Mouse (Mus musculus) testis, postnatal 10 days (tissue): ENCODE results near the gene Hist1h3i.
"Not testable (repeated sequence)": the region's sequence is repeated elsewhere in the genome, so short reads cannot be mapped to it uniquely, and the experiment has no call there.

Source experiments
- DNase-seq: peaks from one replicate; pipeline ENCODE4 v3.0.0; 2021; ENCODE audit warnings: low spot score

Gene Hist1h3i

DNA sequence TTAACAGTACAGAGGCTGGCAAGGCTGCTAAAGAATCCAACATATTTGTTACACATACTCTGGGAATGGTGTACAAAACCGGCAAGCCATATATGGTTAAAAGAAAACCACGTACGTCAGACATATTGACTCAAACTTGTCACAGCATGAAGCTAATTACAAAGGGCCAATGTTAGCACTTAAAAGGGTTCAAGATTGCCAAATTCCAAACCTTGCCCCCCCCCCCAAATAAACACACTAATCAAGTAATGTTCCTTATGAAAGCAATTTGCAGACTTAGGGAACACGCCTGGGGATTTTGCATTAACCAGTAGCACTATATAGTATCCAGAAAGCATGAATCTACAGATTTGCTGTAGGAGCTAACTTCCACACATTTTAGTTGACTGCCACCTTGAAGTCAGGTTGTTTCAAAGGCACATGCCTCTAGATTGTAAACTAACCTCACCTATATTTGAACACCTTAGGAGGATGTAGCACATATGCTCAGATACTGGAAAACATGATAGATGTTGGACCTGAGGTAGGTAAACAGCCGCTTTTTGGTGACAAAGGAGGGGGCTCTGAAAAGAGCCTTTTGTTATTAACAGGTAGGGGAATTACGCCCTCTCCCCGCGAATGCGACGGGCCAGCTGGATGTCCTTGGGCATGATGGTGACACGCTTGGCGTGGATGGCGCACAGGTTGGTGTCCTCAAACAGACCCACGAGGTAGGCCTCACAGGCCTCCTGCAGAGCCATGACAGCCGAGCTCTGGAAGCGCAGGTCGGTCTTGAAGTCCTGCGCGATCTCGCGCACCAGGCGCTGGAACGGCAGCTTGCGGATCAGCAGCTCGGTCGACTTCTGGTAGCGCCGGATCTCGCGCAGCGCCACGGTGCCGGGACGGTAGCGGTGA lies 562 bp downstream of the Hist1h3i start:
- DNase-seq = not testable (repeated sequence)

- no peak for DNase-seq
Observed at GRCm38 (mm10) chr13:21781639-21782038, 1.5 kb downstream of the Hist1h3i start.

- no peak for DNase-seq
Observed at GRCm38 (mm10) chr13:21781021-21781555, 2.1 kb downstream of the Hist1h3i start.

DNA sequence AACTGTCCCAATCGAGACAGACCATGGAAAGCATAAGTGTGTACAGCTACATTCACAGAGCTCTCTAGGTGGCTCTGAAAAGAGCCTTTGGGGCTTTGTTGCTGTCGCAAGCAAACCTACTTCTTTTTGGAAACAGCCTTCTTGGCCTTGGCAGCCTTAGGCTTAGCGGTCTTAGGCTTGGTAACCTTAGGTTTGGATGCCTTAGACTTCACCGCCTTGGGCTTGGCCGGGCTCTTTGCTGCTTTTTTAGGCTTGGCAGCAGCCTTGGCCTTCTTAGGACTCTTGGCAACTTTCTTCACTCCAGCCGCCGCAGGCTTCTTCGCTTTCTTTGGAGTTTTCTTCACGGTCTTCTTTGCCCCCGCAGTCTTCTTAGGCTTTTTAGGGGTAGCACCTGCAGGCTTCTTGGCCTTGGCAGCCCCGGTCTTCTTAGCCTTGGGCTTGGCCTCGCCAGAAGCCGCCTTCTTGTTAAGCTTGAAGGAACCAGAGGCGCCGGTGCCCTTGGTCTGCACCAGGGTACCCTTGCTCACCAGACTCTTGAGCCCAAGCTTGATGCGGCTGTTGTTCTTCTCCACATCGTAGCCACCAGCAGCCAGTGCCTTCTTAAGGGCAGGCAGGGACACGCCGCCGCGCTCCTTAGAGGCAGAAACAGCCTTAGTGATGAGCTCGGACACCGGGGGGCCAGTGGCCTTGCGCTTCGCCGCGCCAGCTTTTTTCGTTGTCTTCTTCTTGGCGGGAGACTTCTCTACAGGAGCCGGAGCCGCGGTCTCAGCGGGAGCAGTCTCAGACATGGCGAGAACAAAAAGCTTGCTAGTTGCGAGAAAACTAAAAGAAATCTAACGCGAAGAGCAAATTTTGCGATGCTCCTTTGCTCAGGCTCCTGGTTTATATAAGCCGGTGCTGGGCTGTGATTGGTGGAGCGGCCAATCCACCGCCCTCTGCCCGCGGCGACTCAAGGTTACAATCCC lies 3.1 kb downstream of the Hist1h3i start, which contains the start of gene Hist1h1b:
Gene Hist1h1b (minus strand): TSS at position 859 of the 965 bp plus-strand sequence.
- DNase-seq = peak; percentile 77

DNA sequence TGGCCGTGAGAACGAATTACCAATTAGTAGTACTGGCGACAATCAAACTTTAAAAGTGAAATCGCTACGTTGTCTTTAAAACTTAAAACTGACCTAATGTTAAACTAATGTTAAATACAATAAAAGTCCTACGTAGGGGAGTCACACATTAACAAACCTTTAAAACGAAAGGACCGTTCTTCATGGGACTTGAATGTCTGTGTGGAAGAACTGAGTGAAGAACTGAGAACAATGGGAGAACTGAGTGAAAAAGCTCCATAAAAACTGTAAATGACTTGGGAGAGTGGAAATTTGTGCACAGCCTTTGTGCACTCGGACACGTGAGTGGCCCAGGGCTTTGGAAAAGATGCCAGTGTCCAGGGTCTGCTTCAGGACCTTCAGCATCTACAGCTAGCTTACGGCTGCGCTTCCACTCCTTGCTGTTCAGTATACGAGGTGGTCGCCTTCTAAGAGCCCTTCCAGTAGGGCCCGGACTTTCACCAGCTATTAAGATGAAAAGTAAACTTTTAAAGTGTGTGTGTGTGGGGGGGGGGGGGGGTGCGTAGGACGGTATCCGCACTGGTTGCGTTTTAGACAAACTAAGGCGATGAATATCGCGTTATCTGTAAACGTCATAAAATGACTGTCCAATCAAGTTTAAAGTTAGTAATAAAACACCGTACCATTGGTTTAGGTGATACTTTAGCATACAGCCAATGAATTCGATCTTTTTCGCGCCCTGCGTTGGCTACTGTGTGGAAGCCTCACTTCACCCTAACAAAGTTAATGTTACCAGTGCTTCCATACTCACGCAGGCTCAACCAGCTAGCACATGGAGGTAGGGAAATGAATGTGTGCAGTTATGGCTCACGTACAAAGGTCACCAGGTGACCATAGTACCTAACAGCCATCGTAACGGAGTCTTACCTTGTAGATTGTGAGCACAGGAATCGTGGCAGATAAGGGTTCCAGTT lies 4.1 kb downstream of the Hist1h3i start:
- peak; percentile 72 for DNase-seq

DNA sequence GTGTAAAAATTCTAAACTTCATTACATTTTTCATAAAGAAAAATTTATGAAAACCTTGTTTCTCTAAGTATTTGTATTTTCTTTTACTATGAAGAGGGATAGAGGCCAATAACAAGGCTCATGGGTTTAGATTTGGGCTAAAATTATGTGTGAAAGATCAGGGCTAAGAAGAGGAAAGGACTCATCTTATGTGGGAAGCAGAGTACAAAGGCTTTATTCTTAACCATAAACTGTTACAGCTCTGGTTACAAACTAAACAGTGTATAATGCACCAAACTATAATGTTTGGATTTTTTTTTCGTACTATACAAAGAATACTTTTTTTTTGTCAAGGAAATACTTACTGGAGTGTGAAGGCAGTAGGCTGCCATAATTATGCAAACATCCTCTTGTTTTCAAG lies 27.5 kb downstream of the Hist1h3i start:
- DNase-seq = no peak

GRCm38 (mm10) chr13:21754294-21755001 lies 28.7 kb downstream of the Hist1h3i start:
- DNase-seq = not testable (repeated sequence)

DNA sequence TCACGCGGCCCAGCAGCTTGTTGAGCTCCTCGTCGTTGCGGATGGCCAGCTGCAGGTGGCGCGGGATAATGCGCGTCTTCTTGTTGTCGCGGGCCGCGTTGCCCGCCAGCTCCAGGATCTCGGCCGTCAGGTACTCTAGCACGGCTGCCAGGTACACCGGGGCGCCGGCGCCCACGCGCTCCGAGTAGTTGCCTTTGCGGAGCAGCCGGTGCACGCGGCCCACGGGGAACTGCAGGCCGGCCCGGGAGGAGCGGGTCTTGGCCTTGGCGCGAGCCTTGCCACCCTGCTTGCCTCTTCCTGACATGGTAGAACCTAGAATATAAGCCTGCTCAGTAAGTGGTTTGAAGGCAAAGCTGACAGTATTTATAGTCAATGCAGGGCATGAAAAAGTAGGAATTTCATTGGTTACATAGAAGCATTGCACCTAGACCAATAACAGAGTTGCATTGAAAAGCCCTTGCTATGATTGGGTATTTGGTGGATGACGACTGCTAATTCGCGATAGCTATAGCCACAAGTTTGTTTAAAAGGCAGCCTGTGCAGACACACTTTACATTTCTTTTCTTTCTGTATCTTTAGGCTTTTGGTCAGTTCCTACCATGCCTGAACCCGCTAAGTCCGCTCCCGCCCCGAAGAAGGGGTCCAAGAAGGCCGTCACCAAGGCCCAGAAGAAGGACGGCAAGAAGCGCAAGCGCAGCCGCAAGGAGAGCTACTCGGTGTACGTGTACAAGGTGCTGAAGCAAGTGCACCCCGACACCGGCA lies 29.5 kb downstream of the Hist1h3i start, which contains the start of the genes Hist1h2ak and Hist1h2bn:
Gene Hist1h2ak (minus strand): TSS at position 304 of the 762 bp plus-strand sequence.
Gene Hist1h2bn (plus strand): TSS at position 600 of the 762 bp plus-strand sequence.
- peak; percentile 55 for DNase-seq

DNA sequence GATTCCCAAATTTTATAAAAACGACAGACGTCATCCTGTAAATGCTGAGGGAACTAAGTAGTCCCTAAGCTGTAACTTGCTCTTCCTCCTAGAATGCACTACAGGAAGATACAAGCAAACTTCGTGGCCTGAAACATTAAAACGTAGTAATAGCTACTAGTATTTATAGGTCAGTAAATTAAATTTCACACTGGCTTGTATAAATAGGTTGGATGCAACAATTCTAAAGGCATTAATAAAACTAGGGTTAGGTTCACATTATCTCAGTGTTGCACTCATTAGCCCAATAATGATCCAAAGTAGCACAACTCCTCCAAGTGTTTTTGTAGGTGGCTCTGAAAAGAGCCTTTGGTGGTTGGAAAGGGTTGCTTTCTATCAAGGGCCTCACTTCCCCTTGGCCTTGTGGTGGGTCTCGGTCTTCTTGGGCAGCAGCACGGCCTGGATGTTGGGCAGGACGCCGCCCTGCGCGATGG lies 30.1 kb downstream of the Hist1h3i start:
- no peak for DNase-seq

GRCm38 (mm10) chr13:21752356-21752755 lies 30.8 kb downstream of the Hist1h3i start:
- DNase-seq = no peak

- no peak for DNase-seq
Observed at GRCm38 (mm10) chr13:21751827-21752226, 31.3 kb downstream of the Hist1h3i start.

DNA sequence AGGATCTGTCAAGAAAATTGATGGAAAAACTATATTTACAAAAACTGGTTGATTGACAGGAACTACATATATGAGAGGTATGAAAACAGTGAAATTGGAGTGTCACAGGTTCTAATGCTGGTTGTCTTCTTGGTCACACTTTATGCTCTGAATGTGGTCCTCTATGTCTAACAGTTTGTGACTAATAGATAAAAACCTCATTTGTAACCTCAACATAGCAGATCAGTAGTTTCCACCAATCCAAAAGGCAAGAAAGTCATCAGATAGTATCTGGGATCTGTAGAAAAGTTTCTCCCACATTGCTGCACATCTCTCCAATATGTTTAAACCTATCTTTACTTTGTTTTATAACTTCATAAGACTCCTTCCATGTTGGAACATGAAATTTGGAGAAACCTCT lies 31.8 kb downstream of the Hist1h3i start:
- DNase-seq = no peak

- peak; percentile 92 for DNase-seq
Observed at GRCm38 (mm10) chr13:21750159-21751017, 32.8 kb downstream of the Hist1h3i start, which contains the start of gene Hist1h4k. Gene Hist1h4k (minus strand): TSS chr13:21750505.

DNA sequence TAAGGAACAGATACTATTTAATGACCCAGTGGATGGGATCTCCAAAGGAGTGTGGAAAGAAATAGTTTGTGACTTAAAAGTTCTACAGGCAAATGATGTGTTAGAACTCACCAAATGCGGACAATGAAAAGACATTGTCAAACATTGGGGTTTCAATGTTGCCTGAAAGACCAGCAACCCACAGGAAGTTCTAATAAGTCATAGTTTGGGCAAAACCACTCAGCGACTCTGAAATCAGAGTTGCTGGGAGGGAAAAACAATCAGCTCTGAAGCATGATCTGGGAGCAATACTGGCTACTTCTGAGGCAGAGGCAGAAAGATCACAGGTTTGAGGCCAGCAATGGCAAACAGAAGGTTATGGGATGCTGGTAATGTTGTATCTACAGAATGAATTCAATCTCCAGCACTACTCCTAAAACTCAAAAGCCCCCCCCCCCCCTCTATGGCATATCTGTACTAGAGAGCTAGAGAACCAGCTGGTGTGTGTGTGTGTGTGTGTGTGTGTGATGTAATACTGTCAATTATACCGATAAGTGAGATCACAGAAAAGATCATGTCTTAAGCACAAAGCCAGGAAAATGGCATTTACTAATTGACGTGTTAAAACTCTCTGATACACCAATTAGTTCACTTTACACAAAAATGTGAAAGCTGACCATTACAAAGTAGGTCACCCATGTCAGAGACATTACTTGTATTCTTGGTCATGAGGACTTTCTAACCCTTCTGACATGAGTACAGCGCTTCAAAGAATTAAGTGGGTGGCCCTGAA lies 33.6 kb downstream of the Hist1h3i start:
- no peak for DNase-seq

DNA sequence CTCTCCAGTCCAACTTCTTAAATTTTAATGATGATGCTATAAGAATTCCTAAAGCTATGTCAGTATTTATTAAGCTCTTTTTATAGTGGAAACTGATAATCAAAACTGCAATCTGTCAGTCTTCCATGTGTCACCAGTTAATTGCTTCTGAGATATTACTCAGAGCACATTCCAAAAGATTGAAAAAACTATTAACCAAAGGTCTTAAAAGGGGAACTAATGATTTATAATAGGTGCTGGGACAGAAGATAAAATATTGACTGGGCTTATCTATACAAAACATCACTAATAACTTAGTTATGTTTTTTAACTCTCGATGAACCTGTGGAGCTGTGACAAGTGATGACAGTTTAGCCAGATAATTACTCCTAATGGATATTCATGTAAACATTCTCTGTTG lies 38.2 kb downstream of the Hist1h3i start:
- no peak for DNase-seq

DNA sequence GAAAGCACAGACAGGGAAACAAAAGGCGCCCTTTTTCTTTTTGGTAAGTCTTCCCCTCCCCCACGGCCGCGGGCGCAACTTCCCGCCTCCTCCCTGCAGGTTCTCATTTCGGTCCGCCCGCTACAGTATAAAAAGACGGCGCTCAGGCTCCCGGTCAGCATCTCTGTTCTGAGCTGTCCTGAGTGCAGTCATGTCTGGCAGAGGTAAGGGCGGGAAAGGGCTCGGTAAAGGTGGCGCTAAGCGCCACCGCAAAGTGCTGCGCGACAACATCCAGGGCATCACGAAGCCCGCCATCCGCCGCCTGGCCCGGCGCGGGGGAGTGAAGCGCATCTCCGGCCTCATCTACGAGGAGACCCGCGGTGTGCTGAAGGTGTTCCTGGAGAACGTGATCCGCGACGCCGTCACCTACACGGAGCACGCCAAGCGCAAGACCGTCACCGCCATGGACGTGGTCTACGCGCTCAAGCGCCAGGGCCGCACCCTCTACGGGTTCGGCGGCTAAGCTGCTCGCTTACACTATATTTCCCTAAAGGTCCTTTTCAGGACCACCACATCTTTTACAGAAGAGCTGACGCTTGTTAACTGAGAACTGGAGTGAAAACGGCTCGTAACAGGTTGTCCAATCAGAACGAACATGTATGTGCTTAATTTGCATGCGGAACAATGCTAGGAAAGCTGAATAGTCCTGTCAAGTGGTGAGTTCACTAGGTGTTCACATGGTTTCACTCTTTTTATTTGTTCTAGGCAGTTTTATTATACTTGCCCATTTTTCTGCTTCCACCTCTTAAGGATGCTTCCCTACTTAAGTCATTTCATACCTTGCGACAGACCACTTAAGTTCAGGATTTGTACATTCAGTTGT lies 48.0 kb downstream of the Hist1h3i start, which contains the start of gene Hist1h4j:
Gene Hist1h4j (plus strand): TSS at position 159 of the 862 bp plus-strand sequence.
- DNase-seq = peak; percentile 87
